16 mouse cellular contexts compared by ENCODE assay signal in the genomic region with DNA sequence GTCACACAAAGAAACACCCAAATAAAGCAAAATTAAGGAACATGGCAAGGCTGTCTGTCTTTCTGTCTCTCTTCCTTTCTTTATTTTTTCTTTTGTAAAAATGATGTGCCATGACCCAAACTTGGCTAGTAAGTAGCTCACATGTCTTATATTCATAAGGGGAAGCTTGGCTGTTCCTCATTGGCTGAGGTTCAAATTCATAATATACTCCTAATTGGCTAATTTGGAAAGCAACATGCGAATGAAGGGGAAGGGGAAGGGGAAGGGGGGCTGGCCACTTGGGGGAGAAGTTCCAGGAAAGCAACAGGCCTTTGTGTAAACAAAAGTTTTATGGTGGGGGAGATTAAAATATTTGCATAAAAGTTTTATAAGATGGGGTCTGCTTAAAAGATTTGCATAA.
"Had no signal": no experiment of that assay in that cellular context is flagged by ENCODE, and none has a peak within 500 bp of the region (broad histone marks: within the 10 kb centered on the region; RNA-seq: fewer than 3 reads in every experiment).

No protein-coding gene starts in this region.

- H3K4me3 ChIP-seq: megakaryocyte, embryonic 14.5 days; midbrain, embryonic 13.5 days; midbrain, embryonic 15.5 days; neural tube, embryonic 12.5 days; stomach, embryonic 15.5 days had no signal

- H3K4me2 ChIP-seq: midbrain, embryonic 11.5 days; midbrain, embryonic 13.5 days; midbrain, embryonic 15.5 days; neural tube, embryonic 12.5 days; stomach, embryonic 15.5 days had no signal

- H3K4me1 ChIP-seq: megakaryocyte, embryonic 14.5 days had no signal

- H3K9ac ChIP-seq: liver, postnatal 0 days; midbrain, embryonic 13.5 days; midbrain, embryonic 15.5 days; neural tube, embryonic 12.5 days; stomach, embryonic 15.5 days had no signal

- H3K9me3 ChIP-seq: midbrain, embryonic 13.5 days; midbrain, embryonic 15.5 days; neural tube, embryonic 12.5 days; stomach, embryonic 15.5 days had no signal

- H3K27me3 ChIP-seq: midbrain, embryonic 13.5 days; midbrain, embryonic 15.5 days; stomach, embryonic 15.5 days had no signal

- DNase-seq: liver, postnatal 0 days; lung, adult 2 months; lung, postnatal 10 days; lung, postnatal 36 days; right cerebral cortex, postnatal 14 days; thymus, adult 2 months; thymus, postnatal 25 days; thymus, postnatal 4 days had no signal

- ATAC-seq: liver, postnatal 0 days; midbrain, embryonic 13.5 days; midbrain, embryonic 15.5 days had no signal

- H3K36me3 ChIP-seq: midbrain, embryonic 13.5 days; midbrain, embryonic 15.5 days; neural tube, embryonic 12.5 days; stomach, embryonic 15.5 days had no signal

- H3K27ac ChIP-seq: macrophage; midbrain, embryonic 13.5 days; midbrain, embryonic 15.5 days; neural tube, embryonic 12.5 days; stomach, embryonic 15.5 days; stomach, postnatal 0 days had no signal
